Mouse (Mus musculus) spleen, postnatal 10 days (tissue): ENCODE data around the gene Rex1bd.
"Not testable (repeated sequence)": the region's sequence is repeated elsewhere in the genome, so short reads cannot be mapped to it uniquely, and the experiment has no call there.

Experiments
- DNase-seq, 2 experiments: peaks; one replicate each; pipeline ENCODE4 v3.0.0; 2021 to 2022; ENCODE audit warnings: low spot score in 2 of 2

Gene Rex1bd

DNA sequence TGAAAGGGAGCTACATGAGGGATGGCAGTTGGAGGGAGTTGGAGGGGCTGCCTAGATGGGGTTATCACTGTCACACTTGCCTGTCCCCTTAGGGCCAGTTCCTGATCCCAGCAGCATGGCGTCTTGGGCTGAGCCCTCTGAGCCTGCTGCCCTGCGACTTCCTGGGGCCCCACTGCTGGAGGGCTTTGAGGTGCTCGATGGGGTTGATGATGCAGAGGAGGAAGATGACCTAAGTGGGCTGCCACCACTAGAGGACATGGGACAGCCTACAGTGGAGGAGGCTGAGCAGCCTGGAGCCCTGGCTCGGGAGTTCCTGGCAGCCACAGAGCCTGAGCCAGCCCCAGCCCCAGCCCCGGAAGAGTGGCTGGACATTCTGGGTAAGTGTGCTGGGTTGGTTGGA is 22.7 kb upstream of the Rex1bd start:
- no peak for DNase-seq

- no peak for DNase-seq
Measured at GRCm38 (mm10) chr8:70528182-70528797, 21.7 kb upstream of the Rex1bd start.

DNA sequence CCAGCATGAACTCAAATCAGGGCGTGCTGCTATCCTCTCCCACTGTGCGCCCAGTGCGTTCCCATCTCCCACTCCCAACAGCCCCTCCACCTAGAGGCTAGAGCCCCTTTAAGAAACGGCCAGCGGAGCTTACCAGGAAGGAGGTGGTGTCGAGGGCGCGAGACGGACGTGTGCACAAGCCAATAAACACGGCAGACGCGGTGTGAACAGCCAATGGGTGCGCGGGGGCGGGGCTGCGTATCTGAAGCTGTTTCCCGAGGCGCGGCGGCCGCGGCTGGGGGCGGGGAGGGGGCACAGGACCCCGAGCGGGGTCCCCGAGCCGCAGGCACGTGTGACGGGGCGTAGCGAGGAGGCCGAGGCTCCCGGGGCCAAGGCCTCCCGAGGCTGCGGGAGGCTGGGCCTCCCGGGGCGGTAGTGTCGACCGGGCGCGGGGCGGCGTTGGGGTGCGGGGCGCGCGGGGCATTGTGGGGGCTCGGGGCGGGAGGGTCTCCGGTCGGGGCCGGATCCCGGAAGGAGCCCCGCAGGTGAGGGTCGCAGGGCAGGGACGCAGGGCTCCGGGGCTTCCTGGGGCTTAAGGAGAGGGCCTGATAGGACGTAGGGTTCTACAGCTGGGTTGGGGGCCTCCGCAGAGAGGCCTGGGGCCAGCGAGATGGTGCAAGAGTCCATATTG is 21.1 kb upstream of the Rex1bd start, which contains the start of the genes Fkbp8 and Kxd1:
Gene Fkbp8, plus strand, starts transcription at position 213 of the 670 bp plus-strand sequence.
Gene Kxd1, minus strand, starts transcription at position 445 of the 670 bp plus-strand sequence.
- peak; percentile 98 to 100 for DNase-seq

GRCm38 (mm10) chr8:70527111-70527511 is 20.6 kb upstream of the Rex1bd start:
- peak in 1 of 2 experiments; percentile 59 for DNase-seq

- peak; percentile 92 to 96 for DNase-seq
Measured at GRCm38 (mm10) chr8:70522592-70523403, 16.2 kb upstream of the Rex1bd start.

DNA sequence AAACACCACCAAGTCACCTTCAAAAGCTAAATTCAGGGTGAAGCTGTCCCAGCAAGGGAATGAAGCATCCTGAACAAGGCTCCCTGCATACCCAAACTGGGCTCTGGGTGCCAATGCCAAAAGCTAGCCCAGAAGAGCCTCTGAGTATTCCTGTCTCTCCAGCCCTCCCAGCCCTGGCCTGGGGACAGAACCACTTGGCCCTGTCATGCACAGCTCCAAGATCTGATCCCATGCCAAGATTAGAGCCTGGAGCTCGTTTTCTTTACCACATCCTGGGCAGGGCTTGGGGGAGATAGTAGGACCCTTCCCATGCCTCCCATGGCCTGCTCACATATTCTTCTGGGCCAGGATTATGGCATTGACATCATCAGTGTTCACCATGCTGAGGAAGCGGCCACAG is 13.1 kb upstream of the Rex1bd start:
- no peak for DNase-seq

DNA sequence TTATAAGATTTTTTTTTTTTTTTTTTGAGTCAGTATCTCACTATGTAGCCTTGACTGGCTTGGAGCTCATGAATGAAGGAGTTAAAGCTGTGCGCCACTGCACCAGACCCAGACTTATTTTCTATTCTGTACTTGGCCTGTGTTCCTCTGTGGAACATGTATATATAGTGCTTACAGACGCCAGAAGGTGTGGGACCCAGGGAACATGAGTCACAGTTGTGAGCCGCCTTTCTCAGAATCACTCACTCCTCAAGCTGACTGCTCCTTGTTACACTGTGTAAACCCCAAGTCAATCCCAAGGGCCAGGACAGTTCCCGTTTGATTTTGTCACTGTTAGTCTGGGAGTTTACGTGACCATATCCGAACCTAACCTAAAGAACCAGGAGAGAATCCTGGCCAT is 12.5 kb upstream of the Rex1bd start:
- DNase-seq, result no peak

DNA sequence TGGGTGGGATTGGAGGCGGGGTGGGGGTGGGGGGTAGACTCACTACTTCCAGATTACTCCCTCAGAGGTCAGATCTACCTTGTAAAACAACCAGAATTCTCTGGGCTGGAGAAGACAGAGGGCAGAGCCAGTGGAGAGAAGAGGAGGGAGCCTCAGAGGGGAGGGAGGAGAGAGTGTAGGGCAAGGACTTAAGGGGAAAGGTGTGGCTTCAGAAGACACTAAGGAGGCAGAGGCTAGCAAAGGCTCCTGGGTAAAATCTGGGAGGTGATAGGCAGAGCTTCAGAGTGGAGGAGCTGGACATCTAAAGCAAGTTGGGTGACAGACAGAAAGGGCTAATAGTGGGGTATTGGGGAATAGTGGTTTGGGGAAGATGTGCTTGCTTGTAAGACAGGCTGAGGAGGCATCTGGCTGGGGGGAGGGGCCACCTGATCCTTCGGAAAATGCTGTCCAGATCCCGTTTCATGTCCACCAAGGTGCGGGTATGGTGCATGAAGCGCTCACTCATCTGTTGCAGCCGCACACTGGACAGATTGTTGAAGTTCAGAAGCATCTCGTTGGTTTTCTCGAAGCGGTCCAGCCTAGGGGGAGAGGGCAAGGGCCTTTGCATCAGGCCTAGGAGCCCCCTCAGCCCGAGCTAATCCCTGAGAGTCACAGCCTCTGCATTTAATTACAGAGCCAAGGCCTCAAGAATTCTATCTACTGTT is 11.5 kb upstream of the Rex1bd start:
- no peak for DNase-seq

- DNase-seq, result no peak
Measured at GRCm38 (mm10) chr8:70513441-70513840, 6.9 kb upstream of the Rex1bd start.

- DNase-seq, result no peak
Measured at GRCm38 (mm10) chr8:70512253-70512903, 5.8 kb upstream of the Rex1bd start.

DNA sequence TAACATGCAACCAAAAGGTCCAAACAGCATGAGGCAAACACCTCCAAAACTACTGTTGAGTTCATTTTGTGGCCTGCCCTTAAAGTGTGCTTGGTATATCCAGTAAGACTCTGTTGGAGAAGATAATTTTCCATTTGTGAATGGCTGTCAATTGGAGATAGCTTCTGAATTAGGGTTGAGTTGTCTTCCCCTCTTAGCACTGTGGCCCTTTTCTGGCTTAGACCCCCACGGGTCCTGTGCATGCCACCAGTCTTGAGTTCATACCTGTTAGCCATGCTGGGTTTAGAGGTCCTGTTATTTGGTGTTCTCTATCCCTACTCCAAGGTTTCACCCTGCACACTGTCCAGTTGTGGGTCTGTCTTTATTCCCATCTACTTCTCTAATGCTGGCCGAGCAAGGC is 5.2 kb upstream of the Rex1bd start:
- no peak for DNase-seq

GRCm38 (mm10) chr8:70511174-70511573 is 4.6 kb upstream of the Rex1bd start:
- not testable (repeated sequence) for DNase-seq

GRCm38 (mm10) chr8:70510228-70510915 is 3.8 kb upstream of the Rex1bd start, which contains the start of gene Uba52:
Gene Uba52 (minus strand): TSS chr8:70510801.
- DNase-seq, result peak; percentile 95 to 97

GRCm38 (mm10) chr8:70509281-70509952 is 2.9 kb upstream of the Rex1bd start:
- no peak for DNase-seq

- DNase-seq, result no peak
Measured at GRCm38 (mm10) chr8:70507027-70507393, 458 bp upstream of the Rex1bd start.

GRCm38 (mm10) chr8:70505698-70506327 is 739 bp downstream of the Rex1bd start:
- peak in 1 of 2 experiments; percentile 37 for DNase-seq

- DNase-seq, result peak; percentile 86 to 91
Measured at GRCm38 (mm10) chr8:70504851-70505250, 1.7 kb downstream of the Rex1bd start.

GRCm38 (mm10) chr8:70504291-70504716 is 2.2 kb downstream of the Rex1bd start:
- peak in 1 of 2 experiments; percentile 39 for DNase-seq

- DNase-seq, result peak; percentile 72 to 78
Measured at GRCm38 (mm10) chr8:70503062-70503750, 3.3 kb downstream of the Rex1bd start.
